Mouse (Mus musculus) adrenal gland, adult 18-20 months (tissue): ENCODE measurements around the gene Itprid2. TPM values are rescaled to one million over a fixed set of nuclear protein-coding genes. Genes with fewer than 3 reads are reported as not detected.

Experiments used
- DNase-seq, 2 experiments: peaks; one replicate each; pipeline ENCODE4 v3.0.0; 2021 to 2022; ENCODE audit warnings: low spot score in 2 of 2
- total RNA-seq, 2 experiments: library from RNA; stranded (reverse); gene quantifications; 1 replicate in 1 of 2; 2 replicates in 1 of 2; pipeline ENCODE4 v1.2.3; 2021

Gene Itprid2
- total RNA-seq, 2 experiments from 2014 or later: 54.3 to 73.9 TPM

GRCm38 (mm10) chr2:79704773-79705172 lies 69.6 kb downstream of the Itprid2 start:
- no peak for DNase-seq

DNA sequence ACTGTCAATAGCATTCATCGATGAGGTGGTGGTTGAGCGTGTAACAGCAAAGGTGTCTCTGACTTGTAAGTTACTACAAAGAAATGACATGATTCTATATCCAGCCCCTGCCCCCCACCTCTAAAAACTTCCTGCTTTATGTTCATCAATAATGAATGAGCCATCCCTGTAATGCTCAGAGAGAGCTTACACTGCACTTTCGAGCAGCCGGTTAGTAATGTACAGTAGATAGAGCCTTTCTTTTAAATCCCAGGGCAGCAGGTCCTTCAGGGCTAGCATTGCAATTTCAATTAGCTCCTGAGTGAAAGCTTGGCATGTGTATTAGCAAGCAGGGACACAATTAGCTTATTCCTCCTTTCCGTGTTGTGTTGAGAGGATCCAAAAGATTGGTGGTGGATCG lies 72.4 kb downstream of the Itprid2 start, which contains the start of gene Ppp1r1c:
Gene Ppp1r1c, plus strand, starts transcription at position 206 of the 400 bp plus-strand sequence.
- DNase-seq: no peak

DNA sequence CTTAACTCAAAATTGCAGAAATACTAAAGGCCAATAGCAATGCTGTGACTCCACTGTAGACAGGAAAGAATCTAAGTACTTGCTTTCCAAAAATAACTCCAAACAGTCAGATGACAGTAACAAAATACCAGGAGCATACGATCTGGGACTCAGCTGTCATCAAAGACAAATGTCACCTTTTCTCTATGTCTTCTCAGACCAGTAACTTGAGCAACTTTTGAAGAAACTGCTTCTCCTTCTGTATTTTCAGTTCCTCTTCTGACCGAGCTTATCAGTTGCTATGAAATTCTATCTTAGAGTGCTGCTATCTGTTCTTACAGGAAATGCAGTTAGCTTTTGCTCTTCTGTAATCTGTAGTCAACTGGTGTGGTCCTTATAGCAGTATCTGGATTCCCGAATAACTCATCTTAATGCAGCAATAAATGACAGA lies 78.5 kb downstream of the Itprid2 start:
- no peak for DNase-seq

GRCm38 (mm10) chr2:79714745-79715144 lies 79.6 kb downstream of the Itprid2 start:
- no peak for DNase-seq

DNA sequence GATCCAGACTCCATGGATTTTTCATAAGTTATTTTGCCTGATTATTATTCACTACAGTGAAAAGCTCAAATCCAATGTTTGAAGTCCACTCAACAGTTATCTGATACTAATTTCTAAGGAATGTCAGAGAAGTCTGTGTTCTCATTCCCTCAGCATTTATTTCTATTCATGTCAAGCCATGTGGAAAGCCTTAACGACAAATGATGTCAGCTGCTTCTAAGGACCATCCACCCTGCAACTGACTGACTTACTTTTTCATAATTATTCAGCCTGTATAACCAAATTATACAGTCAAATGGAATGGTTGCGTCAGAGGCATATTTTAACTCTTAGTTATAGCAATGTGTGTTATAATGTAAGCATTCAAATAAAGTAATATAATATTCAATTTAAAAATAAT lies 80.8 kb downstream of the Itprid2 start:
- no peak for DNase-seq

DNA sequence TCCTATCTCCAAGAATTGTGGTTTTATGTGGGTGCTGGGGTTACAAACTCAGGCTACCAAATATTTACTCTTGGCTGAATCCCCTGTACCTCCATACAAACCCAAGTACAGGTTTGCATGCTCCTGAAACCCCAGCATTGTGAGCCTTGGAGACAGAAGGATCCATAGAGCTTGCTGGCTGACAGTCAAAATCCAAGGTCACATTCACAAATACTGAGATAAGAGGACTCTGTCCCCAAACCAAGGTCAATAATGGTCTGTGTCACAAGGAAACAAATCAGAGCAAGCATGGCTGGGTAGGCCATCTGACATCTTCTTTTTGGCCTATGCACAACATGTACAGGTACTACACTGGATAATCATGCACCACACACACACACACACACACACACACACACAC lies 82.7 kb downstream of the Itprid2 start:
- DNase-seq: no peak

GRCm38 (mm10) chr2:79722415-79722814 lies 87.3 kb downstream of the Itprid2 start:
- no peak for DNase-seq

Other genes starting within 250 kb of the Itprid2 start
- gene Neurod1, start 178.6 kb upstream of the Itprid2 start, total RNA-seq: not detected
- 1 to 10 TPM; 2.5 to 4.2 TPM for gene Cerkl, start 178.6 kb upstream of the Itprid2 start, total RNA-seq
- not detected for gene Ppp1r1c, start 72.4 kb downstream of the Itprid2 start, total RNA-seq